Mouse (Mus musculus) liver, embryonic 14.5 days (tissue): Measurements from ENCODE around the gene Stam2. TPM values are rescaled to one million over a fixed set of nuclear protein-coding genes. Genes with fewer than 3 reads are reported as not detected.
A peak's percentile ranks its signal among the peaks of the same experiment; 100 is the strongest.

Source experiments
- ATAC-seq: fragments of 200-750 bp; cut with Nextera tagmentation; 2 replicates; pipeline ENCODE4 v1.8.0; 2017; ENCODE audit warnings: moderate number of reproducible peaks, mild to moderate bottlenecking, moderate library complexity; ENCODE audit not compliant: insufficient read depth
- DNase-seq, 3 experiments: peaks; one replicate each; pipeline ENCODE4 v3.0.0-alpha.2; 2012 to 2013; ENCODE audit warnings: low read depth in 3 of 3, low spot score in 3 of 3
- H3K27ac ChIP-seq: fragments of 300-500 bp; sonication (generic); 2 replicates; pipeline ENCODE4 v1.5.1; 2014; ENCODE audit warnings: moderate library complexity, mild to moderate bottlenecking, control low read depth, inconsistent platforms
- H3K27me3 ChIP-seq: fragments of 300-500 bp; sonication (generic); 2 replicates; pipeline ENCODE4 v1.6.1; 2014; ENCODE audit warnings: mild to moderate bottlenecking, low read length, moderate library complexity; ENCODE audit not compliant: control insufficient read depth, insufficient read depth
- H3K36me3 ChIP-seq: fragments of 300-500 bp; sonication (generic); replicated peaks from 2 replicates; pipeline ENCODE4 v1.6.1; 2014; ENCODE audit warnings: low read depth; ENCODE audit not compliant: control insufficient read depth, insufficient read depth
- H3K4me1 ChIP-seq, 2 experiments: fragments of 200-500 bp in 1 of 2; fragments of 300-500 bp in 1 of 2; sonication (generic) in 1 of 2; replicated peaks; 2 replicates each; pipeline ENCODE4 v1.6.1; 2012 to 2014; ENCODE audit warnings: antibody characterized with exemption in 1 of 2, inconsistent platforms in 1 of 2, low read length in 1 of 2; ENCODE audit not compliant: control insufficient read depth in 2 of 2, insufficient read depth in 2 of 2
- H3K4me2 ChIP-seq: fragments of 300-500 bp; sonication (generic); 2 replicates; pipeline ENCODE4 v1.6.1; 2014; ENCODE audit warnings: low read depth, mild to moderate bottlenecking, control low read depth, moderate library complexity
- H3K4me3 ChIP-seq, 2 experiments: fragments of 200-500 bp in 1 of 2; fragments of 300-500 bp in 1 of 2; sonication (generic) in 1 of 2; 2 replicates each; pipeline ENCODE4 v1.5.1; 2012 to 2014; ENCODE audit warnings: low read depth in 2 of 2, low read length in 2 of 2, mild to moderate bottlenecking in 2 of 2, control low read depth in 1 of 2, inconsistent platforms in 1 of 2, moderate library complexity in 1 of 2; ENCODE audit not compliant: insufficient read depth in 1 of 2
- H3K9ac ChIP-seq: fragments of 300-500 bp; sonication (generic); replicated peaks from 2 replicates; pipeline ENCODE4 v1.6.1; 2014; ENCODE audit warnings: mild to moderate bottlenecking, control low read depth, moderate library complexity
- H3K9me3 ChIP-seq: fragments of 300-500 bp; sonication (generic); 2 replicates; pipeline ENCODE4 v1.6.1; 2016; ENCODE audit warnings: low read length, mixed read lengths; ENCODE audit not compliant: control insufficient read depth
- CTCF ChIP-seq: IDR thresholded peaks from 2 replicates; pipeline ENCODE4 v1.5.1; 2016; ENCODE audit warnings: antibody characterized with exemption, low read depth, control low read depth
- EP300 ChIP-seq: IDR thresholded peaks from 2 replicates; pipeline ENCODE4 v1.6.1; 2016; ENCODE audit warnings: antibody characterized with exemption, low read depth
- WGBS: fragments of 180-500 bp; shearing (Covaris S2); extraction: QIAGEN DNeasy Blood & Tissue Kit; methylation state at CpG from one replicate; pipeline ENCODE4 v1.1.7; 2014; ENCODE audit not compliant: insufficient replicate concordance; 5-methylcytosine and 5-hydroxymethylcytosine counted together
- polyA plus RNA-seq, 2 experiments: library from polyadenylated mRNA; depleted of rRNA in 1 of 2; stranded (reverse) in 1 of 2; unstranded in 1 of 2; fragments of >200 nt; fragmentation: Nextera tagmentation in 1 of 2; extraction: Ambion mirVana in 1 of 2; gene quantifications; 2 replicates each; pipeline versions ENCODE4 v1.2.1 to v1.2.3; 2012 to 2014

The Stam2 gene
- polyA plus RNA-seq, 2 experiments, result 2.9 to 9.4 TPM

DNA sequence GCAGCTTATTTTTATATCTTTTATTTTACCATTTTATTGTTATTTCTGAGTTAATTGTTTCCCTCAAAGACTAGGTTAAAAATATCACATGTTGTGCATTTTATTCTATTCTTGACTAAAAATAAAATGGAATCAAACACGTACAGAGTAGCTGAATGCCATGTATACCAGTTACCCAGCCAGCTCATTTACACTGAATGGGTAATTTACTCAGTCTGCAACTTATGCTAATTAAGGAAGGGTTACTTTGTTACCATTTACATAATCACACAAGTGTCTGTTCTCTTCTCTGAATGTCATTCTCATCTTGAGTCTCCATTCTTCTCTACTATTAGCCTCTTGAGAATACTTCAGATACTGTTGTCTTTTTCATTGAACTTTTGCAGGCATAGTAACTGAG is 32.3 kb upstream of the Stam2 start:
- 34% methylated on average over 1 of the region's 1 CpGs for WGBS
- Histone ChIP-seq H3K9me3 (no peaks in the 10 kb centered on the region), H3K4me2 (no peak overlapping the region), H3K27ac (no peak overlapping the region), H3K4me1 (no peaks in the 10 kb centered on the region), H3K4me3 (no peak overlapping the region), H3K36me3 (no peaks in the 10 kb centered on the region), H3K9ac (no peak overlapping the region), H3K27me3 (no peaks in the 10 kb centered on the region)
- ATAC-seq, result no peak
- no peak for DNase-seq
- TF ChIP-seq EP300 (no peak), CTCF (no peak)

DNA sequence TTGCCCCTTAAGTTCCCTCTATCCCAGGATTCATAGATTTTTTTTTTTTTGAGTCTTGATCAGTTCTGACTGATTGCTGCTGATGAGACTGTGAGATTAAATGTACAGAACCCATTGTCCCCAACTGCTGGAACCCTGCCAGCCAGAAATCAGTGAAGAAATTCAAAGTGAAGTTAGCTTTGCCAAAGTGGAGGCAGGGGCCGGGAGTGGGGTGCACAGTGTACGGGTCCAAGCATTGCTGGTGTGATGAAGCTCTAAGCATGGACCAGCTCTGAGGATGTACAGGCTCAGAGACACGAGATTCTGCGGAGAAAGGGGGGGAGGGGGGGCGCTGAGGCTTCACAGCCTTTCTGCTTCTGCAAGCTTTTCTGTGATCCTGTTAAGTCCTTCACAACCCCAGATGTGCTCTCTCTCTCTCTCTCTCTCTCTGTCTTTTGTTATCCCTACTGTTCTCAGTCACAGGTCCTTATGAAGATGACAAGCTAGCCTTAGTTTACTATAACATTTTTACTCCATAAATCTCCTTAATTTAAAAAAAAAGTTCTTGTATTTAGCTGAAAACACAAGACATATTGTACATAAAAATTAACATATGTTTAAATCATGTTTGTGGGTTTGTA is 30.8 kb upstream of the Stam2 start:
- Histone ChIP-seq H3K27ac (no peak overlapping the region), H3K4me1 (no peaks in the 10 kb centered on the region), H3K9me3 (no peaks in the 10 kb centered on the region), H3K4me2 (no peak overlapping the region), H3K27me3 (no peaks in the 10 kb centered on the region), H3K4me3 (no peak overlapping the region), H3K9ac (no peak overlapping the region), H3K36me3 (no peaks in the 10 kb centered on the region)
- DNase-seq (no peak), ATAC-seq (no peak)
- 48% methylated on average over 5 of the region's 5 CpGs for WGBS
- no peak for TF ChIP-seq CTCF
- TF ChIP-seq EP300, result no peak

DNA sequence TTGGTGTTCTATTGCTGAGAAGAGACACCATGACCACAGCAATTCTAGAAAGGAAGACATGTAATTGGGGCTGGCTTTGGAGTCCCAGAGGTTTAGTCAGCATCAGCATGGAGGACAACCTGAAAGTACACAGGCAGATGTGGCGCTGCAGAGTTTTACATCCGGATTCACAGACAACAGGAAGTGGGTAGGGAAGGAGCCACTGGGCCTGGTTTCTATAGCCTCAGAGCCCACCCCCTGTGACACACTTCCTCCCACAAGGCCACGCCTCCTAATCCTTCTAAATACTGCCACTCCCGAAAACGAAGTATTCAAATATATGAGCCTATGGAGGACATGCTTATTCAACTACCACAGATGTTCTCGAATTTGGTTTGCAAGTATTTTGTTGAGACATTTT is 23.0 kb upstream of the Stam2 start:
- no peak for ATAC-seq
- Histone ChIP-seq H3K4me3 (no peak overlapping the region), H3K9ac (no peak overlapping the region), H3K27ac (no peak overlapping the region), H3K9me3 (no peaks in the 10 kb centered on the region), H3K36me3 (no peaks in the 10 kb centered on the region), H3K4me1 (no peaks in the 10 kb centered on the region), H3K4me2 (no peak overlapping the region), H3K27me3 (no peaks in the 10 kb centered on the region)
- WGBS, result 61% methylated on average over 6 of the region's 6 CpGs
- DNase-seq, result no peak
- TF ChIP-seq CTCF, result no peak
- TF ChIP-seq EP300, result no peak

DNA sequence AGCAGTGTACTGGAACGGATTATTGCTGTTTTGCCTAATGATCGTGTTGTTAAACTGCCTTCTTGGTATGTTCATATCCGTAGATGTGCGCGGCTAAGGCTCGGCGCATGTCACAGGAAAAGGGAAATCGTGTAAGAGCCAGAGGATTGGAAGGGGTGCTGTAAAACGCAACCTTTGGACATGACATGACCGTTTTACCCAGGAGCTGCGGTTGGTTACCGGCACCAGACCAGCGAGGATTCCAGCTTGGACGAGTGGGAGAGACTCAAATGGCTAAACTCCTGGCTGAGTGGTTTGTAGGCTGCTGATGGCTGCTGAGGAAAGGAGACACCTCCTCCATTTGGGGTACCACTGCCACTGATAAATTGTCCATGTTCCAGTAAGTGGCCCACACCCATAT is 21.8 kb upstream of the Stam2 start:
- Histone ChIP-seq H3K9me3 (no peaks in the 10 kb centered on the region), H3K36me3 (no peaks in the 10 kb centered on the region), H3K27ac (no peak overlapping the region), H3K9ac (no peak overlapping the region), H3K4me2 (no peak overlapping the region), H3K27me3 (no peaks in the 10 kb centered on the region), H3K4me3 (no peak overlapping the region), H3K4me1 (no peaks in the 10 kb centered on the region)
- 80% methylated on average over 14 of the region's 14 CpGs for WGBS
- no peak for ATAC-seq
- TF ChIP-seq EP300, result no peak
- TF ChIP-seq CTCF, result no peak
- DNase-seq, result no peak

DNA sequence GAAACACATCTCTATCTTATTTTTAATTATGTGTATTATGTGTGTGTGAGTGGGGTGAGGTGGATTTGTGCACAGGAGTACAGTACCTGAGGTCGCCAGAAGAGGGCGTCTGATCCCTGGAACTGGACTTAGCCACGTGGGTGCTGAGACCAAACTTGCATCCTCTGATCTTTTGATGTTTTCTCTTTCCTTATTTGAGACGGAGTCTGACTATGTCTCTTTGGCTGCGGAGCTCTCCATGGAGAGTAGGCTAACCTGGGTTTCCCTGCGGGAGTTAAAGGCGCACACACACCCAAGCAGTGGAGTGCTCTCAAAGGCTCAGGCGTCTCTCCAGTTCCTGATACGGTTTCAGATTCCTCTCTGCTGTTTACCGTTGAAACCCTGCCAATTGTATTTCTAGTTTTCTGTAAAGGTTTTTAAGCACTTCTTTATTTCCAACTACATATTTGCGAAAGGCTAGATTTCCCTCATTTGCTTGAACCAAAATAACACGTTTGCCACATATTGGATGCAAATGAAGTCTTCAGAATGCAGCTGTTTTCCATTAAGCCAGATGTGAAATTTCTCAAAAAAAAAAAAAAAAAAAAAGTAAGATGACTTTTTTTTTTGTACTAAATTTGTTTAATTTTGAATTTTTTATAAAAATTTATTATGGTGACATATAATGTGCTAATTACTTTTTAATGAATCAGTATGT is 21.1 kb upstream of the Stam2 start:
- H3K4me2 ChIP-seq, result peak overlapping the region; percentile 37
- ATAC-seq, result no peak
- DNase-seq, result peak in 1 of 3 experiments; percentile 17
- no peaks in the 10 kb centered on the region for H3K36me3 ChIP-seq
- no peaks in the 10 kb centered on the region for H3K9me3 ChIP-seq
- no peak overlapping the region; a peak in 1 of 4 replicates for H3K4me3 ChIP-seq
- peak; percentile 83 for TF ChIP-seq CTCF
- TF ChIP-seq EP300, result no peak
- no peaks in the 10 kb centered on the region for H3K27me3 ChIP-seq
- WGBS, result 18% methylated on average over 12 of the region's 12 CpGs
- no peak overlapping the region for H3K9ac ChIP-seq
- no peaks in the 10 kb centered on the region for H3K4me1 ChIP-seq
- H3K27ac ChIP-seq, result no peak overlapping the region
